Mouse (Mus musculus): ENCODE measurements around the gene Dennd2d.

- TF ChIP-seq GATA1 (IDR thresholded peaks at IDR 0.05; ENCODE audit: borderline replicate concordance, low read length) (no peak), FLI1 (IDR thresholded peaks at IDR 0.05; ENCODE audit: low read length) (no peak)
Observed at GRCm38 (mm10) chr3:106510669-106511068, 28.5 kb downstream of the Dennd2d start.
